Mouse (Mus musculus): ENCODE data around the gene Kalrn. TPM values are rescaled to one million over a fixed set of nuclear protein-coding genes. Genes with fewer than 3 reads are reported as not detected.

Kalrn gene
- polyA plus RNA-seq, 1 experiment: 43.0 TPM

DNA sequence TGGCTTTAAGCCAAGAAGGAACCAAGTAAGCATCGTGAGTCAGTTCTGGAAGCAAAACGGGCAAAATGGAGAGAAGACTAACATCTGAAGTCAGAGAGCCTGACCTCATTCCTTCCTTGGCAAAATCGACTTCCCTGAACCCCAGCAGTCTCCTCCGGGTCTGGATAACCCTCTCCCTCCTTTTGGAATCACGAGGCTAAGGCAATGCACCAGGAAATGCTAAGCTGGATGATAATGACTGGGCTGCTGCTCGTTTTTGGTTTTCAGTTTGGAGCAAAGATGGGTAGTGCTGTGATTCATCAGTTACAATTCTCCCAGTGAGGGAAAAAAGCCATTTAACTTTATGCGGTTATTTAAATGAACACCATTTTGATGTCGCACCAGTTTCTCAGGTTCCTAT, 344.0 kb downstream of the Kalrn start:
- WGBS: 55% methylated on average over 8 of the region's 8 CpGs
- Histone ChIP-seq H3K4me1 (ENCODE audit: control insufficient read depth, insufficient read depth, insufficient read length, low read length) (no peaks in the 10 kb centered on the region), H3K4me3 (ENCODE audit: low read depth, low read length) (no peak overlapping the region), H3K36me3 (ENCODE audit: control insufficient read depth, insufficient read depth, low read length) (no peaks in the 10 kb centered on the region), H3K27ac (ENCODE audit: insufficient read depth, low read depth, low read length) (no peak overlapping the region), H3K27me3 (ENCODE audit: control insufficient read depth, insufficient read depth, low read length) (no peaks in the 10 kb centered on the region)
- TF ChIP-seq POLR2A (IDR thresholded peaks at IDR 0.05; ENCODE audit: low read depth, low read length) (no peak), CTCF (IDR thresholded peaks at IDR 0.05; ENCODE audit: extremely low read depth, insufficient read length, insufficient replicate concordance, low read depth, low read length) (no peak)

- TF ChIP-seq POLR2A (IDR thresholded peaks at IDR 0.05; ENCODE audit: low read depth, low read length): no peak
- TF ChIP-seq CTCF (IDR thresholded peaks at IDR 0.05; ENCODE audit: extremely low read depth, insufficient read length, insufficient replicate concordance, low read depth, low read length): no peak
- no peaks in the 10 kb centered on the region for H3K4me1 ChIP-seq (ENCODE audit: control insufficient read depth, insufficient read depth, insufficient read length, low read length)
- 62% methylated on average over 5 of the region's 5 CpGs for WGBS
- H3K27ac ChIP-seq (ENCODE audit: insufficient read depth, low read depth, low read length): no peak overlapping the region
- H3K27me3 ChIP-seq (ENCODE audit: control insufficient read depth, insufficient read depth, low read length): no peaks in the 10 kb centered on the region
- H3K4me3 ChIP-seq (ENCODE audit: low read depth, low read length): no peak overlapping the region
- H3K36me3 ChIP-seq (ENCODE audit: control insufficient read depth, insufficient read depth, low read length): no peaks in the 10 kb centered on the region
These were observed 344.7 kb downstream of the Kalrn start for GRCm38 (mm10) chr16:34228661-34229060.

DNA sequence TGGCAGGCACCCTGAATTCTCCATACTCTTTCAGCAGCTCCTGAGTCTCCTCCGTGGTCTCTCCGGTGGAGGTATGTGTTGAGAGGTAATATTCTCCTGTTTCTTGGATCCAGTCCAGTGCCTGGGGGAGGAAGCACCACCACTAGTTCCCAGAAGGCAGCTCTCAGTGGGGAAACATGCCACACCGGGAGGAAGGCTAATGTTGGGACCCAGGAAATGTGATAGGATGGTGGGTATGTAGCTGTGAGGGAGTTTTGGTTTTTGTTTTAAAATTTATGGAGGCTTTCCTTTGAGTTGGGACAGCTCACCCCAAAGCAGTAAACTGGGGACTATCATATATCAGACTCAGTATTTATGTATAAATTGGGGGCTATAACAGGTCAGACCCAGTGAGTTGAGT, 361.2 kb downstream of the Kalrn start:
- H3K27ac ChIP-seq (ENCODE audit: insufficient read depth, low read depth, low read length): no peak overlapping the region
- H3K27me3 ChIP-seq (ENCODE audit: control insufficient read depth, insufficient read depth, low read length): no peaks in the 10 kb centered on the region
- no peaks in the 10 kb centered on the region for H3K4me1 ChIP-seq (ENCODE audit: control insufficient read depth, insufficient read depth, insufficient read length, low read length)
- H3K4me3 ChIP-seq (ENCODE audit: low read depth, low read length): no peak overlapping the region
- H3K36me3 ChIP-seq (ENCODE audit: control insufficient read depth, insufficient read depth, low read length): no peaks in the 10 kb centered on the region
- no peak for TF ChIP-seq POLR2A (IDR thresholded peaks at IDR 0.05; ENCODE audit: low read depth, low read length)
- no peak for TF ChIP-seq CTCF (IDR thresholded peaks at IDR 0.05; ENCODE audit: extremely low read depth, insufficient read length, insufficient replicate concordance, low read depth, low read length)
- 84% methylated on average over 3 of the region's 3 CpGs for WGBS

DNA sequence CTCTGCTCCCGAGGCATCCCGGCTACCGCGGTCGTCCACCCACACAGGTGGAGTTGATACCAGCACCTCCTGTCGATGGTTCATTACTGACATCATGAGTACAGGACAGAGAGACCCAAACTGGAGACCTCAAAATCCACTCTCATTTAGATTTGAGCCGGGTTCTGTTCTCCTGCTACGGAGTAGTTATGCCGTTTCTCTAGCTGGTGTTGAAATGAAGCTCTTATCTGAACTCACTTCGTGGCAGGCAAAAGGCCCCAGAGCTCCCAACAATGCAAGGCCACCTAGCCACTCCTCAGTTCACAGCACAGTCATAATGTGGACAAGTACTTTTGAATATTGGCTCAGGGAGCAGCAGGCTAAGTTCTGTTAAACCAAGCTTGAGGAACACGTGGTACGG, 362.1 kb downstream of the Kalrn start:
- no peak overlapping the region for H3K27ac ChIP-seq (ENCODE audit: insufficient read depth, low read depth, low read length)
- H3K4me1 ChIP-seq (ENCODE audit: control insufficient read depth, insufficient read depth, insufficient read length, low read length): no peaks in the 10 kb centered on the region
- H3K27me3 ChIP-seq (ENCODE audit: control insufficient read depth, insufficient read depth, low read length): no peaks in the 10 kb centered on the region
- 54% methylated on average over 12 of the region's 12 CpGs for WGBS
- no peaks in the 10 kb centered on the region for H3K36me3 ChIP-seq (ENCODE audit: control insufficient read depth, insufficient read depth, low read length)
- TF ChIP-seq CTCF (IDR thresholded peaks at IDR 0.05; ENCODE audit: extremely low read depth, insufficient read length, insufficient replicate concordance, low read depth, low read length): no peak
- no peak for TF ChIP-seq POLR2A (IDR thresholded peaks at IDR 0.05; ENCODE audit: low read depth, low read length)
- no peak overlapping the region for H3K4me3 ChIP-seq (ENCODE audit: low read depth, low read length)

DNA sequence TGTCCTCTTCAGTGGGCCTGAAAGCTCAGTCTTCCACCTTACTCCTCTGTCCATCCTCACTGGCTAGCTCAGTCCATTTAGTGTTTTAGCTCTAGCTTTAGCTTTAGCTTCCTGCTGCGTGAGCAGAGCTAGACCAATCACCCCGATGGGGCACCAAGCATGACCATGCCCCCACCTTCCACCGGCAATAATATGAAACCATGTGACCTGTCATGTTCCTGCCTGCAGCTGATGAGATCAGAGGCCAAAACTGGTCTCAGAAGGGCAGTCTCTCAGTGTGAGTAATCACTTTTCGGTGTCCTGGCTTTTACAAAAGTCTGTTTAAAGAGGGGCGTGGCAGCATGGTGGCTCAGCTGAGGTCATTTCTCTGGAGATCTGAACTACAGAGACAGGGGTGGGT, 364.6 kb downstream of the Kalrn start:
- no peaks in the 10 kb centered on the region for H3K36me3 ChIP-seq (ENCODE audit: control insufficient read depth, insufficient read depth, low read length)
- no peaks in the 10 kb centered on the region for H3K27me3 ChIP-seq (ENCODE audit: control insufficient read depth, insufficient read depth, low read length)
- H3K4me1 ChIP-seq (ENCODE audit: control insufficient read depth, insufficient read depth, insufficient read length, low read length): no peaks in the 10 kb centered on the region
- WGBS: 18% methylated on average over 5 of the region's 5 CpGs
- no peak overlapping the region for H3K27ac ChIP-seq (ENCODE audit: insufficient read depth, low read depth, low read length)
- no peak for TF ChIP-seq CTCF (IDR thresholded peaks at IDR 0.05; ENCODE audit: extremely low read depth, insufficient read length, insufficient replicate concordance, low read depth, low read length)
- no peak for TF ChIP-seq POLR2A (IDR thresholded peaks at IDR 0.05; ENCODE audit: low read depth, low read length)
- H3K4me3 ChIP-seq (ENCODE audit: low read depth, low read length): no peak overlapping the region

- whole genome bisulfite sequencing: 87% methylated on average over 5 of the region's 5 CpGs
- H3K36me3 ChIP-seq (ENCODE audit: control insufficient read depth, insufficient read depth, low read length): no peaks in the 10 kb centered on the region
- no peak overlapping the region for H3K27ac ChIP-seq (ENCODE audit: insufficient read depth, low read depth, low read length)
- no peaks in the 10 kb centered on the region for H3K4me1 ChIP-seq (ENCODE audit: control insufficient read depth, insufficient read depth, insufficient read length, low read length)
- TF ChIP-seq POLR2A (IDR thresholded peaks at IDR 0.05; ENCODE audit: low read depth, low read length) (no peak), CTCF (IDR thresholded peaks at IDR 0.05; ENCODE audit: extremely low read depth, insufficient read length, insufficient replicate concordance, low read depth, low read length) (no peak)
- H3K27me3 ChIP-seq (ENCODE audit: control insufficient read depth, insufficient read depth, low read length): no peaks in the 10 kb centered on the region
- no peak overlapping the region for H3K4me3 ChIP-seq (ENCODE audit: low read depth, low read length)
These were observed 365.4 kb downstream of the Kalrn start for GRCm38 (mm10) chr16:34207972-34208371.

- H3K4me3 ChIP-seq (ENCODE audit: low read depth, low read length): no peak overlapping the region
- no peaks in the 10 kb centered on the region for H3K36me3 ChIP-seq (ENCODE audit: control insufficient read depth, insufficient read depth, low read length)
- no peak overlapping the region for H3K27ac ChIP-seq (ENCODE audit: insufficient read depth, low read depth, low read length)
- H3K4me1 ChIP-seq (ENCODE audit: control insufficient read depth, insufficient read depth, insufficient read length, low read length): no peaks in the 10 kb centered on the region
- TF ChIP-seq POLR2A (IDR thresholded peaks at IDR 0.05; ENCODE audit: low read depth, low read length) (no peak), CTCF (IDR thresholded peaks at IDR 0.05; ENCODE audit: extremely low read depth, insufficient read length, insufficient replicate concordance, low read depth, low read length) (no peak)
- no peaks in the 10 kb centered on the region for H3K27me3 ChIP-seq (ENCODE audit: control insufficient read depth, insufficient read depth, low read length)
- WGBS: 82% methylated on average over 13 of the region's 13 CpGs
These were observed 368.7 kb downstream of the Kalrn start for GRCm38 (mm10) chr16:34204527-34205139.
